Mouse (Mus musculus) erythroid progenitor cell, adult 5-6 weeks (primary cell): ENCODE data around the gene 2010111I01Rik. TPM values are rescaled to one million over a fixed set of nuclear protein-coding genes. Genes with fewer than 3 reads are reported as not detected.
"Not testable (repeated sequence)": the region's sequence is repeated elsewhere in the genome, so short reads cannot be mapped to it uniquely, and the experiment has no call there.

Source experiments
- ATAC-seq: replicated peaks from 2 replicates; pipeline ENCODE4 v1.8.0; 2016; ENCODE audit warnings: moderate number of reproducible peaks, mild to moderate bottlenecking, moderate TSS enrichment, inconsistent platforms; ENCODE audit not compliant: poor library complexity, low FRiP score, severe bottlenecking
- total RNA-seq, 2 experiments: library from RNA; stranded (forward) in 1 of 2; stranded (reverse) in 1 of 2; fragments of 150-400 nt in 1 of 2; fragments of 186-747, 209-891 nt in 1 of 2; gene quantifications; 2 replicates each; pipeline versions ENCODE4 v1.2.3 to v1.2.4; 2015 to 2017; ENCODE audit warnings: low replicate concordance in 2 of 2

Gene 2010111I01Rik
- total RNA-seq, 2 experiments from 2014 or later: 5.9 to 28.4 TPM

- no peak for ATAC-seq
Observed at GRCm38 (mm10) chr13:63071874-63072273, 107.2 kb downstream of the 2010111I01Rik start.

DNA sequence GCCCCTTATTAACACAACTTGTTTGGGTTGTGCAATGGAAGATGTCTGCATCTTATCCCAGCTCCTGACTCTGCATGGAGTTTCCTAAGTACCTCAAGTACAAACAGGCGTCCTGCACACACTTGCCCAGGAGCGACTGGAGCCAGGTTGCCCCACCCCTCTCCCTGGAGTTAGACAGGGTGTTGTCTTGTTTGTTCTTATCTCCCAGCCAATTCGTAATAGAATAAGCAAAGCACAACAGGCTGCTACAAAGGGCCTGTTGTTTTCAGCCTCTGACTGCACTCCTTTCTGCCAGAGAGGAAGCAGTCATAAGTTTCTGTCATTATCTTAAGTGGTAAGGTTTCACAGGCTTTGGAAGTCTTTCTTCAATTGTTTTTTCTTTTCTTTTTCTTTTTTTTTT, 107.7 kb downstream of the 2010111I01Rik start:
- no peak for ATAC-seq

DNA sequence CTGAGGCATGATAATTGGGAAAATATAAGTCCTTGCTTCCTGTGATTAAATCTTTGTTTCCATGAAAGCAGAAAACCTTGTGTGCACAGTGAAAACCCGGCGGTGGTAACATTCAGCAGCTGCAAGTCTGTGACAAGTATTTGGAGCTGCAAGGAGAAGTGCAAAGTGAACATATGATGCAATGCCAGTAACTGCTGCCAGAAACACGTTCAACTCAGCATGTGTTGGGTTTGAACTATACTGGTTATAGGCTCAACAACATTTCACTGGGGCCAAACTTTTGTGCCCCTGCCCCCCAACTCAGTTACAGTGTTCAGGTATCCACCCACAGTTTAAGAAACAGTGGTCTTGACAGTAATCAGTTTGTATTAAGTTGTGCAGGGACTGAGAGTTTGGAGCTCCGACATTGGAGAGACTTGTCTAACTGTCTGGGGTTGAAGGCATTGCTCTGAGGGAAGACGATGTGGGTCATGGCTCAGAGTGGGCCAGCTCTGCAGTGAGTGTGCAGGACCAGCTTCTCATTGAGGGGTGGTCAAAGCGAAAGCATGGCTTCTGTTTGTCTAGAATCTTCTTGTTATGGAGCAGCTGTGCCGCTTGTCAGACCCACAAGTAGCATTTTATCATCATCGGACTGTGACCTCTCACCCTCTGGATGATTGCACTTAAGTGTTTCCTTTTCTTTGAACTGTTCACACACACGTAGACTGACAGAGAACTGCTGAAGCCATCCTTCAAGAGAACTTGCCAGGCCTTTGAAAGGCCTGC, 109.4 kb downstream of the 2010111I01Rik start:
- ATAC-seq: no peak

GRCm38 (mm10) chr13:63074676-63074991, 109.9 kb downstream of the 2010111I01Rik start:
- no peak for ATAC-seq

- no peak for ATAC-seq
Observed at GRCm38 (mm10) chr13:63075331-63075855, 110.7 kb downstream of the 2010111I01Rik start.

- no peak for ATAC-seq
Observed at GRCm38 (mm10) chr13:63080191-63080590, 115.5 kb downstream of the 2010111I01Rik start.

DNA sequence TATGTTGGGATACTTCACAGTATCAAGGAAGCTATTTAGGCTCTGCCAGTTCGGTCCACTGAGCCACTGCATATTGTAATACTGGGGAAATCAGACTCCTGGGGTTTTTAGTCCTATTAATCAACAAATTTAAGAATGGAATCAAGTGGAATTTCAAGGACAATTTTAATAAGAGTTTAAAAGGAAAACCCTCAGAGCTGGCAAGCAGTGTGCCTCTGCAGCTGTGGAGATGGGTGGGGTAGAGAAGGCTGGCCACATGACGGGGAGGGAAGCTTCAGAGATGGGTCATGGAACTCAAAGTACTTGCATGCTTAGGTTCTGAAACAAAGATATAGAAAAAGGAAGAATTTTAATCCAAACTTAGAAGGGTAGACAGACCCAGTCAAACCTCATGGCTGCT, 116.1 kb downstream of the 2010111I01Rik start:
- no peak for ATAC-seq

DNA sequence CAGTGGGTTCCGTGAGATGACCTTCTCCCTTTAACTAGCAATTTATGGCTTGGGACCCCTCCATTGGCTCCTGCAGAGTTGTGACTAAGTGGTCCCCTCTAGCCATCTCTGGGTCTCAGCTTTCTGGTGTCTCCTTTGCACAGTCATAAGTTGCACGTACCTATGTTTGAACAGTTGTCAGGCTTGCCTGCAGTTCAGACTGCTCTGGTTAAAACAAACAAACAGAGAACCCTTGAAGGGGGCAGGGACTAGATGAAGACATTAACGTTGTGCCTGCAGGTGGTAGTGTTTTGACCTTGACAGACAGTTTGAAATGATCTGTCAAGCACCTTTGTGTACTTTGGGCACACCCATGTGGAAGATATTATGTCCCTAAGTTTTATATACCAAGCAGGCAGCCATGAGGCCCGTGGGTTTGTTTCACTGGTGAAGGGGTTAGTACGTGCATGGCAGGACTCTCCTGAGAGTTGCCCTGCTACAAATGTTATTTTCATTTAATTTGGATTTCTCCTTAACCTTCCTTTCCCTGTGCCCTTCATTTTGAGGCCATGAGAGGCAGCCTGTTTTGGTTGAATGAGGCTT, 118.0 kb downstream of the 2010111I01Rik start:
- ATAC-seq: no peak

DNA sequence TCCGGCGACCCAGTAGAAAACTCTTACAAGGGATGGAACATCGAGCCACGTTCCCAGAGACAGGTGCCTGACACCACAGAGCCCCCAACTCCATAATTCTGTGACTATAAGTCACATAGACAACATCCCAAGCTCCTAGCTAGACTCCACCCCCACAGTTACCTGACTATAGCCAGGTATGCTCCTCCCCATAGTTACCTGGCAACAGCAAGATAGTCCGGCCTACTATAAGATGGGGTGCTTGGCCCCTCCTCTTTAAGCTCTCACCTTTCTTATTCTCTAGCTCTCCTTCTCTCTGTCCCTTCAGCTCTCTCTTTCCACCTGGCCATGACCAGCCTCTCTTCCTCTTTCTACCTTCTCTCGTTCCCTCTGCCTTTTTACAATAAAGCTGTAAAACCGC, 118.4 kb downstream of the 2010111I01Rik start:
- not testable (repeated sequence) for ATAC-seq

- ATAC-seq: no peak
Observed at GRCm38 (mm10) chr13:63083663-63084062, 119.0 kb downstream of the 2010111I01Rik start.

DNA sequence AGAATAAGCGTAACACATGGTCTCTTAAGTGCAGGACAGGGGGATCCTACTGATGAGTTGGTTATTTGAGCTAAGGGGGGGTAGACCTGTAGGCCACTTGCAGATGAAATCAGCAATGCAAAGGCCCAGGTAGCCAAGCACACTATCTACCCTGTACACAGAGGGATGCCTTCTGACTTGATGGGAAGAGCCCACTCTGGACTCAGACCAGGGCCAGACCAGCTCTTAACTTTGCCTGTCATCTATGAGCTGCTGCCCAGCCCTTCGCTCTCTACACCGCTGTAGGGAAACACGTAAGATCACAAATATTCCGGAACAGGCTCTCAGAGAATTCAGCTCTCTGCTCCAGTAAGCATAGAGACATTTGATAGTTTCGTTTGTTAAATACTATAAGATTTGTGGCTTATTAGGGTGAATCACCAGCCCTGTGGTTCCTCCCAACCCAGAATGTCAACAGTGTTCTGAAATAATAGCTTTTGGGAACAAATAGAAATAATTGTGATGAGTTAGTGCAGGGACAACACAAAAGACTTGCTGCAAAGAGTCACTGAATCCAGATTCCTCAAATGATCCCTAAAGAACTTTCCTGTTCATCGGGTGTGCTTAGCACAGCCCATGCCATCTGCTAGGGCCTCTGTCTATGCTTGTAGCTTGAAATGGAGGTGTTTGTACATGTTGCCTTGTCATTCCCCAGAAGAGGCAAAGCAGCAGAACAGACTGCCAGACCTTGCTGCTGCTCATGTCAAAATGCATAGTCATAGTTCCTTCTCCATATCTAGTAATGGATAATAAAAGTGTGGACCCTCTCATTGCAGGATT, 123.4 kb downstream of the 2010111I01Rik start:
- no peak for ATAC-seq

DNA sequence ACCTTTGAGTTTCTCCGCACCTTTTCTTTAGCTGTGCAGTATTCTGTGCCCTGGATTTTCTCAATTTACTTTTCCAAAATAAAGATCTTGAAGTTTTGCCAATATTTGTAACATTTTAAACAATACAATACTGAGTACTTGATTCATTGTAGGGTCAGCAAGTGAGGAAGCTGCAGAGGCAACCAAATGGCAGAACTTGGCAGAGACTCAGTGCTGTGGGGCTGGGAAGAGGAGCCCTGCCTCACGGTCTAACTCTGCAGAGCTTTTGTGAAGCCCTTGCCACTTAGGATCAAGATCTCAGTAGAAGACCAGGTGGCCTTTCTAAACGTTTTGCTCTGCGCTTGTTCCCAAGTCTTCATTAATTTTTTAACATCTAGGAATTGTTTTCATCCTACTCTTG, 124.8 kb downstream of the 2010111I01Rik start:
- ATAC-seq: no peak

DNA sequence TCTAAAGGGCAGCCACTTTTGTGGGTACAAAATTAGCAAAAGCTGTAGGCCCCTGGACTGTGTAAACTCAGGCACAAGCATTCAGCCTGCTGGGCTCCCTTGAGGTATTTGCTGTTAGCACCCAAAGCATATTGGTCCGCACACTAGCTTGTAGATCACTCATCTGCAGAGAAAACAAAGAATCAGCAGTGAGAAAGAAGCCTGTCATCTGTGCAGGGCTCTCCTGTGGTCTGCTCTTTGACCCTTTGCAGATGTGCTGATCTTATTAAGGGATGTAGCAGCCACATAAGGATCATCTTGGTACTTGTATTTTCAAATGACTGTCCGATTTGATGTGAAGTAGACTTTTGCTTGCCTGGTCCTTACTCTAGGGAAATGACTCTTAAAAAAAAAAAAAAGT, 126.6 kb downstream of the 2010111I01Rik start:
- ATAC-seq: no peak

DNA sequence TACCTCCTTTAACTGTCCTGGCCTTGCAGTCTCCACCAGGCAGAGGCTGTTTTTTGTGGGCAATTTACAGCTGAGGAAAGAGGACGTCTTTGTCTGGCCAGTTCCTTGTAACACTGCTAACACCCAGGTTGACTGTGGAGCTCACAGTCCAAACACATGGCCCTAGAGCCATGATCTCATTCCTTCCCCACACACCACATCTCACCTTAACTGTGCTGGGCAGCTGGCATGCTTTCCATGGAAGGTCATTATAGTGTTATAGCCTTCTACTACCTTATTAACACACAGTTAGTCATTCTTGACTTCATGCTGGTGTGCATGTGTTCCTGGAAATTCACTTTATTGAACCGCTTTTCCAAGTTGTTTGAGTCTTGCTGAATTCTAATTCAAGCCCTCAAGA, 127.6 kb downstream of the 2010111I01Rik start:
- ATAC-seq: no peak

- ATAC-seq: no peak
Observed at GRCm38 (mm10) chr13:63092874-63093273, 128.2 kb downstream of the 2010111I01Rik start.

DNA sequence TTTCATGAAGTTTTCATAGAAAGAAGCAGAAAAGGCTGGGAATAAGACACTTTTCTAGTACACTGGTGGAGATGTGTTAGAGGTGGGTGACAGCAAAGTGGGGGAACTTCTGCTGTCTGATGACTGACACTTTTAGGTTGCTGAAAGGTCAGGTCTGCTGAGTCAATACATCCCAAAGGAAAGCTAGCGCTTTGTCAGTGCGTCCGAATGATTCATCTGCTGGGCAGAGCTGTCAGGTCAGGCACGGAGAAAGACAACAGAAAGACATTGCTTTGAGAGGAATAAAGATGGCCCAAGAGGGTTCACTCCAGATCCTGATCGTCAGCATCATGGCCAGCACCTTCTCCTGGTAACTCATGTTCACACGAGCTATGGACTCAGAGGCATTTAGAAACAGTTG, 128.9 kb downstream of the 2010111I01Rik start:
- ATAC-seq: no peak

GRCm38 (mm10) chr13:63094317-63095131, 129.8 kb downstream of the 2010111I01Rik start:
- ATAC-seq: no peak

GRCm38 (mm10) chr13:63096764-63097163, 132.1 kb downstream of the 2010111I01Rik start:
- no peak for ATAC-seq

DNA sequence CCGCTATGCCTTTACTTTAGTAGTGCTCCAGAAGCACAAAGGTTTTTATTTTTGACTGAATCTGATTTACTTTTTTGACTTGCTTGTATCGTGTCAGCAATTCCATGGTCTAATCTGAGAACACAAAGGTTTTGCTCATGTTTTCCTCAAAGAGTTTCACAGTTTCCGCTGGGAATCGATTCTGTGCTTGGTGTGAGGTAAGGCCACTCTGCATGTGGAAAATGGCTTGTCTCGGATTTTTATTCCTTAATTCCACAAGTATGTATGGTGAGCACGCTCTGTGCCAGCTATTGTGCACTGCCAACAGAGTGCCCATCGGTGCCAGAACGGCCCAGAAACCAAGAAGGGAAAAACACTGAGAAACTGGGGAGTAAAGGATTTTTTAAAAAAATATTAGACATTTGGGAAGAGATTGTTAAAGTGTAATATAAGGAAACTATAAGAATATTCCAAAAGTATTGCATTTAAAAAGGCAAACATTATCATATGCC, 132.8 kb downstream of the 2010111I01Rik start:
- ATAC-seq: no peak

DNA sequence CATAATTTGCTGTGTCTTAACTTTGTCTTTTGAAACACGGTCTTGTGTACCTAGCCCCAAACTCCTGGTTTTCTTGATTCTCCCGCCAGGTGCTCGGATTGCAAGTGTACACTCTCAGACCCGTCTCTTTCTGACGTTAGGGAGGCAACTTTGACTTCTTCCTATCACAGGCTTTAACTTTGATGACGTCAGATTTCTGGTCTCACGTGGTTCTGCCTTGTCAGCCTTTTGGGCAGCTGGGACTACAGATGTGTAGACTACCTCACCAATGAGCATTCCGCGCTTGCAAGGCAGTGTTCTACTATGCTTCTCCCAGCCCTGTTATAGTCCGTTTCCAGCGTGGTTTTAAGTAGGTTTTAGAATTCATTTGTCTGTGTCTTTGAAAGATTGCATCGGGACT, 137.1 kb downstream of the 2010111I01Rik start:
- ATAC-seq: no peak
